Mouse (Mus musculus) cerebellum, adult 8-10 months (tissue): ENCODE measurements at regions not wholly inside any gene's neighbourhood (a gene's known extent, or its start where the extent isn't known, plus 50 kb on each side); places are given as distances from the start of the nearest gene placed in this dataset.

Source experiments
- DNase-seq: peaks from one replicate; pipeline ENCODE4 v3.0.0; 2022

GRCm38 (mm10) chr13:97705926-97706325 lies 54.5 kb downstream of the Gm10260 start:
- no peak for DNase-seq

DNA sequence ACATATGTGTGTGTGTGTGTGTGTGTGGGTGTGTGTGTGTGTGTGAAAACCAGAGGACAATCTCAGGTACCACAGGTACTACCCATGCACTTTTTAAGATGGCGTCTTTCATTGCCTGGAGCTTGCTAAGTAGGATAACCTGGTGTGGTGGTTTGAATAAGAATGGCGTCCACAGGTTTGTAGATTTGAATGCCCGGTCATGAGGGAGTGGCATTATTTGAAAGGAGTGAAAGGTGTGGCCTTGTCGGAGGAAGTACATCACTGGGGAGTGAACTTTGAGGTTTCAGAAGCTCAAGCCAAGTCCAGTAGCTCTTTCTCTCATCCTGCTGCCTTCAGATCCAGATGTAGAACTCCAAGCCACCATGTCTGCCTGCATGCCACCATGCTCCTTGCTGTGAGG lies 55.9 kb downstream of the Gm10260 start:
- DNase-seq = no peak

- DNase-seq = no peak
Observed at GRCm38 (mm10) chr13:97698967-97699366, 61.5 kb downstream of the Gm10260 start.

- DNase-seq = no peak
Observed at GRCm38 (mm10) chr13:97698317-97698716, 62.1 kb downstream of the Gm10260 start.

DNA sequence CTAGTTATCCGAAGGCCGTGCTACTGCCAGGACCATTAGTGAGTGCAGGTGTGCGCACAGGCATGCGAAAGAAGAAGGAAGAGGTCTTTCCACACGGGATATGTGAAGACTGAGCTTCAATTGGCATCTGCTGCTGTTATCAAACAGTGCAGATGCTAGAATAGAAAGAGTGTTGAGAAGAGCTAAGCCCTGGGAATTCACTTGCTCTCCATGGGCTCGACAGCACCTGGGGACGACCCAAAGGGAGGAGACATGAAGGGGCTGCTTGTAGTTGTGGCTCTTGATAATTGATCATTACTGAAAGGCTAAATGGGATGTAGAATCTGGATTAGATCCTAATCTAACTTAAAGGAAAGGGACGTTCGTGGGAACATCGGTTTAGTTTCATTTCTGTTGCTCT lies 63.2 kb downstream of the Gm10260 start:
- DNase-seq = no peak

DNA sequence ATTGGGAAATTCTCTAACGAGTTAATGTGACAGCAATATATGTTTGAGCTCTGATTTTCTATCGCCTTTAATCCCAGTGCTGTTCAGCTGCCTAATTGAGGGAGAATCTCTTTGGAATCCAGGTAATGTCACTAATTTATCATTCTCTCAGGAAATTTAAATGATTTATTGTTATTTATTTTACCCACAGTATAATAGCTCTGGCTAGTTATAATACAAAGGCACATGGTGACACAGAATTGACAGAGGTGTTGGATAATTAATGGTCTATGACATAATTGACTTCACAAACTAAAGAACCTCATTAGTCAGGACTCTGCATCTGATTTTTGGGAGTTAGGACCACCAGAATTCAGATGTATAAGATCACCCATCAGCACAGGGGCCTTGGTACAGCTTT lies 65.4 kb downstream of the Gm10260 start:
- DNase-seq = no peak

GRCm38 (mm10) chr13:97694356-97694990 lies 66.0 kb downstream of the Gm10260 start:
- DNase-seq = no peak

GRCm38 (mm10) chr13:97688310-97688886 lies 72.0 kb downstream of the Gm10260 start:
- DNase-seq = no peak

- DNase-seq = no peak
Observed at GRCm38 (mm10) chr13:97683836-97684235, 76.6 kb downstream of the Gm10260 start.

- no peak for DNase-seq
Observed at GRCm38 (mm10) chr13:97681228-97681987, 79.0 kb downstream of the Gm10260 start.

GRCm38 (mm10) chr13:97680283-97680896 lies 80.0 kb downstream of the Gm10260 start:
- DNase-seq = no peak

DNA sequence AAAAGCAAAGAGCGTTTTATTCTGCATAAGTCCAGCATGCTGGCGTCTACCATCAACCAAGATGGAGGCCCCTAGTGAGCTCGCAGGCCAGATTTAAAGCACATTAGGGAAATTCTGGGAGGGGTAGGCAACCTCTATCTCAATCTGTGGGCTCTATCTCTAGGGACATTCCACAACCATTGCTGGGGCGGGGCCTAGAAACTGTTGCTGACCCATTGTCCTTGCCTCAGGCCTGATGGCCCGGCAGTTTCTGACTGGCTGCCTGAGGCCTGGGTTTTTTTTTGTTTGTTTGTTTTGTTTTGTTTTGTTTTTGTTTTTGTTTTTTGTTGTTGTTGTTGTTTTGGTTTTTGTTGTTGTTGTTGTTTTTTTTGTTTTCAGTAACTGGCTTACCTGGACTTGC lies 81.4 kb downstream of the Gm10260 start:
- DNase-seq = no peak

DNA sequence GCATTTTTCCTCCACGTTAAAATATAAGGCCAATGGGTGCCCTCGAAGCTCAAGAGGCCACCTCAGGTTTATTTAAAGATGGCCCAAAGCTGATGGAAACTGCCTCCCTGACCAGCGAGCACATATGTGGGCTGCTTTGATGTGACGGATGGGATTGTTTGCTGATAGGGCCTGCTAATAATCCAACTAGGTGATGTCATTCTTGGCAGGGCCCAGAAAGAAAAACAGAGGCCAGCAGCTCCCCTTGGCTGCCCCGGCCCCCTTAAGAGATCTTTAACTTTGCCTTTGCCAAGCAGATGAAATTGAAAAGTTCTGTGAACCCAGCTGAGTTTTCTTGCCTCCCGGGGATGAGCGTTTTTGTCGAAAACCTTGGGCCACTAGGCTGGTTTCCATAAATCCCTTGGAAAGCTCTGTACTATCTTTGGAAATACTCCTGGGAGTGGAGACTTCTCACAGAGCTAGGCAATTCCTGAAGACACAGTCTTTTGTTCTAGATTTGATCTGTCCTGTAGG lies 83.8 kb downstream of the Gm10260 start:
- no peak for DNase-seq

DNA sequence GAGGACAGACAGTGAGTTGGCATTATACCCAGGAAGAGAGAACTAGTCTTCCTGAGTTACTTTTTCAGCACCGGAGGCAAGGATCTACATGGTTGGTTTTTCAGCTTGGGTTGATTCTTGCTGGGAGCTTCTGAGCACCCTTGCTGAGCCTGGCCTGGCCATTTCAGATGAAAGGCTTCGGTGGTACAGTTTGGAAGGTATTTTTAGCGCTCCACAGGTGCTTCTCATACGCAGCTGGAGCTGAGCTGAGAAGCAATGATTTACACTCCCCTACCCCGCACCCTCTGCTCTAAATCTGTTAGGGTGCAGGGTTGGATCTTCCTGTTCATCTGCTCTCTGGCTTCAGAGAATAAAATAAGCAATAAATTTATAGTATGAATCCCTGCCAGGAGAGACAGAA lies 87.3 kb downstream of the Gm10260 start:
- no peak for DNase-seq

DNA sequence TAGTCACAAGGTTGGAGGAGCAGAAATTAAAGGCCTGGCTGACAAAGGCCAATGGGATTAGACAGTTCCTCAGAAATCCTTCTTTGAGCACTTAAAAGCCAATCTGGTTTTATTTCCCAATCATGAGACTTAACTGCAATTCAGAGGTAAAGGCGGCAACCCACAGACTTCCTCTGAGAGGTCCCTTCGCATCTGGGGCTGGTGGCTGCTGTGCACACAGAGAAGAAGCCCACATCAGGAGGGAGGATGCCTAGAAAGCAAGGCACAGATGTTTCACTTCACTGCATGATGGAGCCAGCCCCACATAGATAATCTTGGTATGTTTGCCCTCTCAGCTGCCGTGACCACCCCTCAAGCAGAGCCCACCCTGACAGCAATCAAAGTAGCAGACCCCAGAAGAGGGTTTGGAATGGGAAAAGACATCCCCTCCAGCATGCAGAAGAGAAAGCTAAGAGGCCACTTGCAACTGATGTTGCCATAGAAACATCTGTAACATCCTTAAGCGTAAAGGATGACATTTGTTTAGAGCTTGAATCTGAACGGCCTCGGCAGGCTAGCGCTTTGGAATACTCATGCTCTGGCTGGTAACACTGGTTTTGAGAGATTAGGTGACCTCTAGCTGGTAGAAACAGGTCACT lies 88.3 kb downstream of the Gm10260 start:
- no peak for DNase-seq

GRCm38 (mm10) chr13:97669366-97669765 lies 91.1 kb downstream of the Gm10260 start:
- DNase-seq = no peak

DNA sequence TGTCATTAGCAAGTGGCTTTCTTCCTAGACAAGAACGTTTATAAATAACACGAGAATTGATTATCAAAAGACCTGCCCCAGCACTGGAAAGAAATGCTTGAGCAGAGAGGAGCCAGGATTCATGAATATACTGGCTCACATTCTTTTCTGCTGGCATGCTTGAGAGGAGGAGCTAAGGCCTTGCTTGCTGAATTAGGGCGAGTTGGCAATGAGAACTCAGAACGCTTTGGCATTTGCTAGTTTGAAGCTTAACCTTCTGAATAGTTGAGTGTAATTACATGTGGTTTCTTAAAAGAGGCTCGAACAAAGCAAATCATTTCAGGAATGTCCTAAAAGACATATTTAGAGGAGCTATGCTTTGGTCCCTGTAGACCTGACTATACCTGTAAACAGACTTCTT lies 91.5 kb downstream of the Gm10260 start:
- DNase-seq = no peak

DNA sequence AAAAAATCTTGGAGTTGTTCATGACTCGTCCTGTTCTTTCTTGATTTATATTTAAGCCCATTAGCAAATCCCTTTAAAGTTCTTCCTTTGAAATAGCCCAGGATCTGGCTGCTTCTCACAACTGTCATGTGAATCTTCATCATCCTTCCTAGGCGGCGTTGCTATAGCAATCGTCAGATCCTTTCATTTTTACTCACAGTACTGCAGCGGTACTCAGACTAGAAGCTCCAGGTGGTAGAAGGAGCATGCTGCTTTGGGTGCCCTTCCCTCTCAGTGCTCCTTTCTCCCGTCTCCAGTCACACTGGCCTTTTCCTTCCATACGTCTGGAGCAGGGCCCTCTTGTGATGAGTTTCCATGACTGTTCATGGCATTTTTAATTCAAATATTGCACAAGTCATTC lies 93.1 kb downstream of the Gm10260 start:
- no peak for DNase-seq

GRCm38 (mm10) chr13:97666761-97667160 lies 93.7 kb downstream of the Gm10260 start:
- DNase-seq = no peak

DNA sequence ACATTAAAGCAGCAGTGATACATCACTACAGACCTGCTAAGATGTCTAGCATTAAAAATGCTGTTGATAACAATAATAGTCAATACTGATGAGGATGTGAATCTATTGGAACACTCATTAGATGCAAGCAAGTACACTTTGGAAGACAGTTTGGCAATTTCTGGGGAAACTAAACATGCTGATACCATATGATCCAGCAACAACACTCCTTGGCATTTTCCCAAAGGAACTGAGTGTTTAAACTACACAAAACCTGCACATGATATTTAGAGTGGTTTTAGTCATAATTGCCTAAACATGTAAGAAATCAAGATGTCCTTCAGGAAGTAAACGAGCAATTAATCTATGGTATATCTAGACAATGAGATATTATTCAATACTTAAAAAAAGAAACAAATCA lies 95.2 kb downstream of the Gm10260 start:
- DNase-seq = no peak

GRCm38 (mm10) chr13:97662741-97663140 lies 97.7 kb downstream of the Gm10260 start:
- no peak for DNase-seq

GRCm38 (mm10) chr13:97656618-97657017 lies 103.8 kb downstream of the Gm10260 start:
- DNase-seq = no peak

GRCm38 (mm10) chr13:97652279-97652678 lies 108.2 kb downstream of the Gm10260 start:
- DNase-seq = no peak
